Mouse (Mus musculus): ENCODE measurements around the gene Cox4i2. TPM values are rescaled to one million over a fixed set of nuclear protein-coding genes. Genes with fewer than 3 reads are reported as not detected.

Gene Cox4i2
- polyA plus RNA-seq, 1 experiment from 2014 or later = 104 TPM

- Histone ChIP-seq H3K27ac (ENCODE audit: low read length) (peak overlapping the region; percentile 61), H3K4me3 (ENCODE audit: low read length) (no peak overlapping the region), H3K27me3 (ENCODE audit: control insufficient read depth, insufficient read depth, low read depth, low read length) (no peaks in the 10 kb centered on the region), H3K36me3 (ENCODE audit: control insufficient read depth, insufficient read depth, low read length) (no peaks in the 10 kb centered on the region), H3K9ac (ENCODE audit: low read length) (no peak overlapping the region; the same call in 1 of the 2 replicates), H3K4me1 (replicated peaks; ENCODE audit: control insufficient read depth, insufficient read depth, low read length) (peaks cover 28% of the 10 kb centered on the region), H3K4me2 (ENCODE audit: low read depth, low read length) (no peak overlapping the region), H3K9me3 (ENCODE audit: control insufficient read depth, low read length) (no peaks in the 10 kb centered on the region)
- ATAC-seq (ENCODE audit: low read depth) = peak; percentile 43; the same call in 1 of the 2 replicates
- WGBS = 35% methylated on average over 3 of the region's 3 CpGs
Measured at GRCm38 (mm10) chr2:152811336-152812165, 57.6 kb downstream of the Cox4i2 start.

GRCm38 (mm10) chr2:152813232-152813631 is 59.3 kb downstream of the Cox4i2 start:
- ATAC-seq (ENCODE audit: low read depth) = no peak
- Histone ChIP-seq H3K4me2 (ENCODE audit: low read depth, low read length) (no peak overlapping the region), H3K4me3 (ENCODE audit: low read length) (no peak overlapping the region), H3K36me3 (ENCODE audit: control insufficient read depth, insufficient read depth, low read length) (no peaks in the 10 kb centered on the region), H3K4me1 (replicated peaks; ENCODE audit: control insufficient read depth, insufficient read depth, low read length) (peaks cover 45% of the 10 kb centered on the region), H3K27me3 (ENCODE audit: control insufficient read depth, insufficient read depth, low read depth, low read length) (no peaks in the 10 kb centered on the region), H3K9ac (ENCODE audit: low read length) (no peak overlapping the region), H3K27ac (ENCODE audit: low read length) (no peak overlapping the region), H3K9me3 (ENCODE audit: control insufficient read depth, low read length) (no peaks in the 10 kb centered on the region)
- 79% methylated on average over 1 of the region's 1 CpGs for WGBS

- Histone ChIP-seq H3K4me2 (ENCODE audit: low read depth, low read length) (no peak overlapping the region), H3K9ac (ENCODE audit: low read length) (no peak overlapping the region), H3K27me3 (ENCODE audit: control insufficient read depth, insufficient read depth, low read depth, low read length) (no peaks in the 10 kb centered on the region), H3K4me1 (replicated peaks; ENCODE audit: control insufficient read depth, insufficient read depth, low read length) (peaks cover 56% of the 10 kb centered on the region), H3K4me3 (ENCODE audit: low read length) (no peak overlapping the region), H3K36me3 (ENCODE audit: control insufficient read depth, insufficient read depth, low read length) (peaks cover 5% of the 10 kb centered on the region), H3K27ac (ENCODE audit: low read length) (no peak overlapping the region), H3K9me3 (ENCODE audit: control insufficient read depth, low read length) (no peaks in the 10 kb centered on the region)
- WGBS = 59% methylated on average over 6 of the region's 6 CpGs
- no peak for ATAC-seq (ENCODE audit: low read depth)
Measured at GRCm38 (mm10) chr2:152814213-152814874, 60.4 kb downstream of the Cox4i2 start.

Small RNA genes lying within 50 kb of the gene (microRNA-seq; reads per million reads assigned to microRNA genes)
- gene Gm23802 = not detected

Other genes starting within 250 kb of the Cox4i2 start
- gene Defb26, start 242.5 kb upstream of the Cox4i2 start, polyA plus RNA-seq (2015; fragmentation: Nextera tagmentation; extraction: Ambion mirVana) = not detected in 2 replicates
- gene Defb28, start 235.9 kb upstream of the Cox4i2 start, polyA plus RNA-seq (2015; fragmentation: Nextera tagmentation; extraction: Ambion mirVana) = not detected in 2 replicates
- not detected in 2 replicates for gene Defb29, start 214.1 kb upstream of the Cox4i2 start, polyA plus RNA-seq (2015; fragmentation: Nextera tagmentation; extraction: Ambion mirVana)
- not detected in 2 replicates for gene Gm17416, start 184.8 kb upstream of the Cox4i2 start, polyA plus RNA-seq (2015; fragmentation: Nextera tagmentation; extraction: Ambion mirVana)
- not detected in 2 replicates for gene Defb21, start 181.4 kb upstream of the Cox4i2 start, polyA plus RNA-seq (2015; fragmentation: Nextera tagmentation; extraction: Ambion mirVana)
- gene Defb19, start 173.9 kb upstream of the Cox4i2 start, polyA plus RNA-seq (2015; fragmentation: Nextera tagmentation; extraction: Ambion mirVana) = not detected in 2 replicates
- not detected in 2 replicates for gene Defb45, start 154.8 kb upstream of the Cox4i2 start, polyA plus RNA-seq (2015; fragmentation: Nextera tagmentation; extraction: Ambion mirVana)
- gene Defb36, start 149.8 kb upstream of the Cox4i2 start, polyA plus RNA-seq (2015; fragmentation: Nextera tagmentation; extraction: Ambion mirVana) = not detected in 2 replicates
- gene Defb25, start 131.1 kb upstream of the Cox4i2 start, polyA plus RNA-seq (2015; fragmentation: Nextera tagmentation; extraction: Ambion mirVana) = 1.2 and 3.7 TPM in 2 replicates
- 8.4 and 8.6 TPM in 2 replicates for gene Rem1, start 127.2 kb upstream of the Cox4i2 start, polyA plus RNA-seq (2015; fragmentation: Nextera tagmentation; extraction: Ambion mirVana)
- 96.3 and 98.8 TPM in 2 replicates for gene H13, start 84.7 kb upstream of the Cox4i2 start, polyA plus RNA-seq (2015; fragmentation: Nextera tagmentation; extraction: Ambion mirVana)
- 26.1 and 27.4 TPM in 2 replicates for gene Mcts2, start 67.1 kb upstream of the Cox4i2 start, polyA plus RNA-seq (2015; fragmentation: Nextera tagmentation; extraction: Ambion mirVana)
- gene Id1, start 17.9 kb upstream of the Cox4i2 start, polyA plus RNA-seq (2015; fragmentation: Nextera tagmentation; extraction: Ambion mirVana) = 186 and 189 TPM in 2 replicates
- gene Bcl2l1, start 77.6 kb downstream of the Cox4i2 start, polyA plus RNA-seq (2015; fragmentation: Nextera tagmentation; extraction: Ambion mirVana) = 120 and 121 TPM in 2 replicates
- 85.8 and 101 TPM in 2 replicates for gene Tpx2, start 93.8 kb downstream of the Cox4i2 start, polyA plus RNA-seq (2015; fragmentation: Nextera tagmentation; extraction: Ambion mirVana)
- gene Mylk2, start 157.2 kb downstream of the Cox4i2 start, polyA plus RNA-seq (2015; fragmentation: Nextera tagmentation; extraction: Ambion mirVana) = 0.16 and 0.43 TPM in 2 replicates
- gene Foxs1, start 179.0 kb downstream of the Cox4i2 start, polyA plus RNA-seq (2015; fragmentation: Nextera tagmentation; extraction: Ambion mirVana) = 9.1 and 9.3 TPM in 2 replicates
- gene Dusp15, start 197.5 kb downstream of the Cox4i2 start, polyA plus RNA-seq (2015; fragmentation: Nextera tagmentation; extraction: Ambion mirVana) = 0.14 TPM in 1 of 2 replicates, not detected in the other
- 1.5 and 2.5 TPM in 2 replicates for gene Ttll9, start 208.3 kb downstream of the Cox4i2 start, polyA plus RNA-seq (2015; fragmentation: Nextera tagmentation; extraction: Ambion mirVana)

Measured in lung, embryonic 16.5 days (tissue).